Mouse (Mus musculus) testis, postnatal 10 days (tissue): ENCODE measurements around the gene Arhgap33.
"Not testable (repeated sequence)": the region's sequence is repeated elsewhere in the genome, so short reads cannot be mapped to it uniquely, and the experiment has no call there.

ENCODE experiments used
- DNase-seq: peaks from one replicate; pipeline ENCODE4 v3.0.0; 2021; ENCODE audit warnings: low spot score

The Arhgap33 gene

DNA sequence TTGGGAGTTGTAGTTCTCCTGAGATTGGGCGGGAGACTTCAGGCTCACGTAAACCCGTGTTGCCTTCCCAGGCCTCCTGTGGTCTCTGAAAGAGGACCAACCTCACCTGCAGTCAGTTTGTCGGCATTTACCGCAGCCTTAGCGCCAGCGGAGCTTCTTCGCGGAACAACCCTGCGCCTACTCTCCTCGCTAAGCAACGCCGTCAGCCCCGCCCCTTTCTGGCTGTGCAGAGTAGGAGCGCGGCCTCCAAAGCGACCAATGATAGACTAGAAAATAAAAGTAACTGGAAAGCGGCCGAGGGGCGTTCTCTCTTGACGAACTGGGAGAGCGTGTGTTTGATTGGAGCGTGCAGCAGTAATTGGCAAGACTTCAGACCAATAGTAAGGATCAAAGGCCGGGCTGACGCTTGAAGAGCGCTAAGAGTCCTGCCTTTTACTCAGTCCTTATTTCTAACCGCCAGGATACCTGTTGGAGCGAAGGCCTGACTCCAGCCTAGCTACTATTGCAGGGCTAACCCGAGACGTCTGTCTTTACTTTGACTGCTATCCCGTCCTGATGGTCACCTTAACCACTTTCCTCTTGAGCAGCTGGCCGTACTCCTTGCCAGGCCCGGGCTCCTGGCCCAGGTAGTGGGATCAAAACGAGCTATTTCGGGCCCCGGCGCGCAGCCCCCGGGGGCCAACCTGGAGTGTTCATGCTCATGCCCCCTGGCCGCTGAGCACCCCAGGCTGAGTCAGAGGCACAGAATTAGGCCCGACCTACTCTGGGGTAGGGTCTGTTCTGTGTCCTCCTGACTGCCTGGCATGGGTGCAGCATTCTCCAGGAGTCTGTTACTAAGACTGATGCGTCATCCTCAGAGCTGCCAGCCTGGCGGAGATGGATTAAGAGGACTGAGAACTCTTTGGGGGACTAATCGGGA, 17.5 kb upstream of the Arhgap33 start, which contains the start of the genes Hspb6 and Proser3:
Gene Hspb6, plus strand, starts transcription at position 77 of the 919 bp plus-strand sequence.
Gene Proser3, minus strand, starts transcription at position 198 of the 919 bp plus-strand sequence.
- DNase-seq = peak; percentile 98

DNA sequence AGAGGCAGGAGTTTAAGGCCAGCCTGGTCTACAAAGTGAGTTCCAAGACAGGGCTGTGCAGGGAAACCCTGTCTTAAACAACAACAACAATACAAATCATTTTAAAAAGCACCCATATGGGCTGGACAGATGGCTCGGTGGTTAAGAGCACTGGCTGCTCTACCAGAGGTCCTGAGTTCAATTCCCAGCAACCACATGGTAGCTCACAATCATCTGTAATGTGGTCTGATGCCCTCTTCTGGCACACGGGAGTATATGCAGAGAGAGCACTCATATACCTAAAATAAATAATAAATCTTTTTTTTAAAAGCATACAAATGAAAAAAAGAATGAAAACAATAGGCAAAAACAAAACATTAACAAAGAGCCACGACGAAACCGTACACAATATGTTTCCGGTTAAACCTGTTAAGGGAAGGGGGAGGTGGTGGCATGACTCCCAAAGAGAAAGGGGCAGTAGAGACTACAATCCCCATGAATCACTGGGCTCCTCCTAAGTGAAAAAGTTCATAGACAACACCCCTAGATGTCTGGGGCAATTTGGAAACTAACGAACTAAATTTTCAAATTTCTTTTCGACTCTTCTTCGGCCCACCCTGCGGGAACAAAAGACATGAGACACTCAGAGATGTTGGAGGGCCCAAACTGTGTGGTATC, 16.7 kb upstream of the Arhgap33 start:
- no peak for DNase-seq

DNA sequence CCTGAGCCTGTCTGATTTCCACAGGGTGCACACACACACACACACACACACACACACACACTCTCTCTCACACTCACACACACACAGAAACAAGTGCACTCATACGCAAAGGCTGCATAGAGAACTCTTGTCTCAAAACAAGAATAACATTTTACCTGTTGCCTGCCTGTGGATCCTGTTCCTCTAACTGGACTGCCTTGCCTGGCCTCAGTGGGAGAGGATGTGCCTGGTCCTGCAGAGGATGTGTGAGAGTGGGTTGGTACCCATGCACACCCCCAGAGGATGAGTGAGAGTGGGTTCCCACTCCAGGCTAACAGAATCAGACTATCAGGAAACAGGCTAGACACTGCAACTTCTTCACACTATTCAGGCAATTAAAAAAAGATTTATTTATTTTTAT, 15.7 kb upstream of the Arhgap33 start:
- no peak for DNase-seq

DNA sequence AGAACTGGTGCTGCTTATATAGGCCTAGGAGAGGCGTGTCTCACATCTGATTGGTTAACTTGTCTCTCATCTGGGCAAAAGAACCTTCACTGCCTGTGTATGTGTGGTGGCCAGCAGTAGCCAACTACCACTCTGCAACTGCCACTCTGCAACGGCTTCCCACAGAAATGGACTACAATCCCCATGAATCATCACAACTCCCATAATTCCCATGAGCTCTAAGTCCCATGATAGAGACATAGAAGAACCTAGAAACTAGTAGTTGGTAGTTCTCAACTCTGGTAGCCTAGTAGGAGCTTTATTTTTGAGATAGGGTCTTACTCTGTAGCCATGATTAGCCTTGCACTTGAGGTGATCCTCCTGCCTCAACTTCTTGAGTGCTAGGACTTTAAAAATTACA, 15.0 kb upstream of the Arhgap33 start:
- no peak for DNase-seq

DNA sequence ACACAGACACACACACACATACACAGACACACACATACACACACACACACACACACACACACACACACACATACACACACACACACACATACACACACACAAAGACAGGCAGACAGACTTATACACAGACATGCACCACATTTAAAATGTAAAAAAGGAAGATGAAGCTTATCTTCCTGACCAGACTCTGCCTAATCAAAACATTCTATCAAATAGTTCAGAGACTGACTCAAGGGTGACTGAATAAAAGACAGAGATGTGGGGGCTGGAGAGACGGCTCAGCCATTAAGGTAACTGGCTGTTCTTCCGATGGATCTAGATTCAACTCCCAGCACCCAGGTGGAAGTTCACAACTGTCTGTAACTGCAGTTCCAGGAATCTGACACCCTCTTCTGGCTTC, 9.5 kb upstream of the Arhgap33 start:
- no peak for DNase-seq

GRCm38 (mm10) chr7:30540572-30540971, 5.7 kb upstream of the Arhgap33 start:
- DNase-seq = peak; percentile 34

GRCm38 (mm10) chr7:30533941-30534632, 773 bp downstream of the Arhgap33 start:
- peak; percentile 37 for DNase-seq

DNA sequence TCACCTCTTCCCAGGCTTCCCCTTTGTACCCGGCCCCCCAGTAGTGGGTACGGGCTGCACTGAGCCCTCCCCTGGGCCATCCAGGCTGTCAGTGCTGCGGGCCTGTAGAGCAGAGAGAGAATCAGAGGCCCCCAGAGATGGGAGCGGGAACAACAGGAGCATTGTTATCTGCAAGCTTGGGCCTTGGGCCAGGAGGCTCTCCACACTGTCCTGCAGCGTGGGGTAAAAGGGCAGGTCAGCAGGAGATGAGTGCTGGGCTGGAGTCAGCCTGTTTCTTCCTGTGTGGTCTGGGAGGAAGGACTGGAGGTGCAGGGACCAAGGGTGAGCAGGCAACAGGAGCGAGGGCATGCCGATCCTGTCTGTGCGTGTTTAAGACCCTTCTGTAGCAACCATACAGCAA, 1.9 kb downstream of the Arhgap33 start:
- peak; percentile 88 for DNase-seq

DNA sequence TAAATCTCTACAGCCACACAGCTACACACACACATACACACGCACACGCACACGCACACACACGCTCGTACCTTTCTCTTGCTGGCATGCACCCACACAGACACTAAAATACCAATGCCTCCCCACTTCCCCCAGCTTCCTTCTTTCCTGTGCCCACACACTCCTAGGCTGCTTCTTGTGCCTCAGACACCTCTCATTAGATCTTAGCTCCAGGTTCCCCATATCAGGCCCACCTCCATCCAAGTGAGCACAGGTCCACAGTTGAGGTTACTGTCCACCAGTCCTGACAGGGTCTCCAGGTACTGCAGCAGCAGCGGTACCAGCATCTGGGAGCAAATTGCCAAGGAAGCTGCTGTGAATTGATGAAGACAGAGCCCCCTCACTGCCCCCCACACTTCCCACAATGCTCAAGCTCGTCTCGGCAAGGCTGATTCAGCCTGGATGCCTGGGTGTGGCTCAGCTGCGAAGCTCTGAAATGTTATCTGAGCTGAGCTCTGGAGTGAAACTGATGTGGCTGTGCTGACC, 3.5 kb downstream of the Arhgap33 start:
- DNase-seq = peak; percentile 34

GRCm38 (mm10) chr7:30526981-30527380, 7.9 kb downstream of the Arhgap33 start:
- no peak for DNase-seq

DNA sequence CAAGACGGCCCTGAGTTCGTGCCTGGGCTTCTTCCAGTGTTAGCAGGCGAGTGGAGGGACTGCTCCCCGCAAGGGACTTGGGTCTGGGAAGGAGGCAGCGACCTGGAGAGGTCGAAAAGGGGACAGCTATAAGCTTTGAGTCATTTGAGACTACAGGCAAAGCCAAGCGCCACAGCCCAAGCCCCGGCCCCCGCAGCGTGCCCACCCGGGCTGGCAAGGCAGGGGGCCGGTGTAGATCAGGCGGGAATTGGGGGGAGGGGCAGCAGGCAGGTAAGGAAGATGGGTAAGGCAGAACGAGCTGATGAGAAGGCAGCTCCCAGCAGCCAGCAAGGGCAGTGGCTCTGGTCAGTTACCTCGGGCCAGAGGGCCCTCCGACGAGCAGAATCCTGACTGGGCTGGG, 8.5 kb downstream of the Arhgap33 start:
- peak; percentile 53 for DNase-seq

DNA sequence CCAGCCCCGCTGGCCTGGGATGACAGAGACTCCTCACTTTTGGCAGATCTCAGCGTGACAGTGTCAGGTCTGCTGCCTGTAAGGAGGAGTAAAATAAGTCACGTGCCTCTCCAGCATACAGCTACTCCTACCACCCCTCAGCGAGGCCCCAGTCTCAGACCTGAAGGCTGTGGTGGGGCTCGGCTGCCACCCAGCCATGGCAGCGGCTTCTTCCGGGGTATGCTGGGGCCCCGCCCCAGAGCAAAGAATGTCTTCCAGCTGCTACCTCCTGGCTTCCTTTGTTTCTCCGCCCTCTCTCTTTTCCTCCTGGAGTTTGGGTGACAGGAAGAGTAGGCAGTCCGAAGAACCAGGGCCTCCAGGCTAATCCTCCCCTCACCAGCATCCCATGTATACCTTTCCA, 8.9 kb downstream of the Arhgap33 start:
- DNase-seq = no peak

- DNase-seq = no peak
Observed at GRCm38 (mm10) chr7:30524487-30524886, 10.4 kb downstream of the Arhgap33 start.

DNA sequence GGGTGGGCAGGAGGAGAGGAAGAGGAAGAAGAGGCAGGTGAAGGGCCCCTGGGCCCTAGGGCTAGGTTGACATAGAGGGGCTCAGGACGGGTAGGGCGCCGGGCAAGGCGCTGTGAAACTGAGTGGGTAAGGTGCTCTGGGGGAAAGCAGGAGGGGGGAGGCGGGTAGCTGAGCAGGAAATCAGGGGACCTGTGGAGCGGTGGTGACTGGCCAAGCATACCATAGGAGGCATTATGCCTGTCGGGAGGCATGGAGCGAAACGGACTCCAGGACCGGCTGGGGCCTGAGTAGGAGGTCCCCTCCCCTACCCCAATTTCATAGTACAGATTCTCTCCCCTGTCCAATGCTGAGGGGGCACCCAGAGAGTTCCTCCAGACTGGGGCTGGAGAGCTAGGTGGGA, 12.0 kb downstream of the Arhgap33 start:
- peak; percentile 41 for DNase-seq

DNA sequence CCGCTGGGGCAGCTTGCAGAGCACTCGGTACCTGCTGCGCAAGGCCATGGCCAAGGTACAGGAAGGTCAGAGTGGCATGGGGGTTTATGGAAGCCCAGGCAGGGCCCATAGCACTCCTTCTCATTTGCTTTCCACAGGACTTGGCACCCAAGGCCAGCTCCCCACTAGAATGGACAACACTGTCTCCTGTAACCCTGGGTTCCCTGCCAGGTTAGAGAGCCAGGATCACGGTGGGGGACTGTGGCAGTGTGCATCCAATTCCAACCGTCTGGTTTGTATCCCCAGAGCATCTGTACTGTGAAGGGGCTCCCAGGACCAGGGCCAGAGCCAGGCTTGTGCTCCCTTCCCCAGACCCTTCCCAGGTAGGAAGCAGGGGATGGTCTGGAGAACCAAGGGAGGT, 14.0 kb downstream of the Arhgap33 start:
- peak; percentile 42 for DNase-seq

DNA sequence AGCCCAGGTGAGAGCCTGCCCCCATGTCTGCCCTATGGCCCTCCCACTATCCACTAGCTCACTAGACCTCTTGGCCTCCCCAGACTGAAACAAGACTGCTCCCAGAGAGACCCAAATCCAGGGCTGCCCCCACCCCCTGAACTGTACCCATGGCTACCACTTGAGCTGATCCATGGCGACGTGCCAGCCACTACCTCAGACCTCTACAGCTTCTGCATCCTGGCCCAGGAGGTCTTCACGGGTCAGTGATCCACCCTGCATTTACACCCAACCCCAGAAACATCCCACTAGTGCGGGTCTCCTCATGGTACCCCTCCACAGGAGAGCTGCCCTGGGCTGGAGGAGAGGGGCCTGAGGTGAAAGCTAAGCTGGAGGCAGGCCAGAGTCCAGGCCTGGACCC, 14.5 kb downstream of the Arhgap33 start:
- DNase-seq = peak; percentile 63

DNA sequence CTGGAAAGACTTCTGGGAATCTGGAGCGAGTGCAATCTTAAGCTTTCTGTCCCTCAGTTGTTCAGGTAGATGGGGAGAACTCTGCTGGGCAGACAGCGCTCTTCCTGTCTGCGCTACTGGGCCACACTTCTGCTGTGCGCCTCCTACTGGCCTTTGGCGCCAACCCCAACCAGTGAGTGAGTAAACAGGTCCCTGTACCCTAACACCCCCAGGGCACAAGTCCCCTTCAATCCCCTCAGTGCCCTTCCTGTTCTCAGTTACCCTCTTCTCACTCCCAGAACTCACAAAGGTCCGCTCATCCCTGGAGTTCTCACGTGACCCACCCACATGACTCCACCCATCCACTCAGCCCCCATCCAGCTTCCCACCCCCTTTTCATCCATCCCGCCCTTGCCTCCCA, 16.5 kb downstream of the Arhgap33 start:
- DNase-seq = no peak

DNA sequence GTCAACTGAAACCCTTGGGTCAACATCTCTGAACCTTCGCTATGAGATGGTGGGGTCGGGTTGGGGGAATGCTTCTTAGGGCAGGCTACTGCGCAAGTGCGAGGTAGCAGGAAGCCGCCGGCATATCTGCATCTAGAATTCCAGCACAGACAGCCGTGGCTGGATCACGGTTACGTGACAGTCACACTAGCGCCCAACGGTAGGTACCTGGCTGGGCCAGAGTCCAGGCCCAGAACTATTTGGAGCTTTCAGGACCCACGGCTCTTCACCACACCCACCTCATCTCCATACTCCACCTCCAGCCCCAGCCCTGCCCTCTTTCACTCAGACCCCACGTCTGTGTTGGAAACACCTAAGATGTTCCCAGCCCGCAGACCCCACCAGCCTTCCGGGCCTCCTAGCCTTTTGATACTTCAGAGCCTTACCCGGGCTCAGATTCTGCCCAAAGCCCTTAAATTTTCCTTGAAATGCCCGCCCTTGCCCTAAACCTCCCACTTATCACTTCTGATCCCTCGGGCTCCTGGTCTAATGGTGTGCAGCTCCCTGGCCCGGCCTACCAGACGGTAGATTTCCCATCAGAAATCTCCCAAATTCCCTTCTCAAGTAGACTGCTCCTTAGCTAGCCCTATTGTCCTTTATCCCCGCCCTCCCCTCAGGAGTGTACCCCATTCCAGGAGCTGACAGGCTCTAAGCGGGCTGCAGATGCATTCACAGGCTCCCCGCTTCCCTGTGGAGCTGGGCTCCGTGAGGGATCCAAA, 19.7 kb downstream of the Arhgap33 start:
- no peak for DNase-seq

- no peak for DNase-seq
Observed at GRCm38 (mm10) chr7:30508061-30508460, 26.8 kb downstream of the Arhgap33 start.

- DNase-seq = not testable (repeated sequence)
Observed at GRCm38 (mm10) chr7:30501159-30501558, 33.7 kb downstream of the Arhgap33 start.

- not testable (repeated sequence) for DNase-seq
Observed at GRCm38 (mm10) chr7:30495506-30496042, 39.3 kb downstream of the Arhgap33 start.
